Mouse (Mus musculus) embryonic facial prominence, embryonic 11.5 days (tissue): Measurements from ENCODE around the gene Zfp981. TPM values are rescaled to one million over a fixed set of nuclear protein-coding genes. Genes with fewer than 3 reads are reported as not detected.
"Not testable (repeated sequence)": the region's sequence is repeated elsewhere in the genome, so short reads cannot be mapped to it uniquely, and the experiment has no call there.

ENCODE experiments used
- ATAC-seq: fragments of 200-750 bp; cut with Nextera tagmentation; replicated peaks from 2 replicates; pipeline ENCODE4 v1.8.0; 2017; ENCODE audit warnings: low read depth; ENCODE audit not compliant: insufficient number of reproducible peaks, low FRiP score, low TSS enrichment
- DNase-seq: peaks from one replicate; pipeline ENCODE4 v3.0.0-alpha.2; 2015; ENCODE audit warnings: low spot score
- H3K27ac ChIP-seq: fragments of 300-500 bp; sonication (generic); replicated peaks from 2 replicates; pipeline ENCODE4 v1.5.1; 2014; ENCODE audit warnings: mild to moderate bottlenecking, low read depth, low read length, control low read depth
- H3K27me3 ChIP-seq: fragments of 300-500 bp; sonication (generic); 2 replicates; pipeline ENCODE4 v1.6.1; 2014; ENCODE audit warnings: mild to moderate bottlenecking, low read length, moderate library complexity, mixed read lengths; ENCODE audit not compliant: control insufficient read depth, insufficient read depth
- H3K36me3 ChIP-seq: fragments of 300-500 bp; sonication (generic); replicated peaks from 2 replicates; pipeline ENCODE4 v1.6.1; 2014; ENCODE audit warnings: low read depth, mild to moderate bottlenecking, low read length, moderate library complexity, mixed read lengths; ENCODE audit not compliant: control insufficient read depth, insufficient read depth
- H3K4me1 ChIP-seq: fragments of 300-500 bp; sonication (generic); 2 replicates; pipeline ENCODE4 v1.6.1; 2014; ENCODE audit warnings: low read length, mixed read lengths; ENCODE audit not compliant: control insufficient read depth, insufficient read depth
- H3K4me2 ChIP-seq: fragments of 300-500 bp; sonication (generic); 2 replicates; pipeline ENCODE4 v1.6.1; 2014; ENCODE audit warnings: low read depth, mild to moderate bottlenecking, control low read depth, low read length, moderate library complexity
- H3K4me3 ChIP-seq: fragments of 300-500 bp; sonication (generic); 2 replicates; pipeline ENCODE4 v1.5.1; 2014; ENCODE audit warnings: low read depth, low read length, control low read depth
- H3K9ac ChIP-seq: fragments of 300-500 bp; sonication (generic); replicated peaks from 2 replicates; pipeline ENCODE4 v1.6.1; 2014; ENCODE audit warnings: mild to moderate bottlenecking, control low read depth, low read length
- H3K9me3 ChIP-seq: fragments of 300-500 bp; sonication (generic); replicated peaks from 2 replicates; pipeline ENCODE4 v1.6.1; 2016; ENCODE audit warnings: mild to moderate bottlenecking, low read length, inconsistent platforms, mixed read lengths; ENCODE audit not compliant: control insufficient read depth
- WGBS: fragments of 180-500 bp; shearing (Covaris S2); extraction: QIAGEN DNeasy Blood & Tissue Kit; methylation state at CpG from one replicate; pipeline ENCODE4 v1.1.7; 2014; 5-methylcytosine and 5-hydroxymethylcytosine counted together
- polyA plus RNA-seq: library from polyadenylated mRNA; unstranded; fragments of >200 nt; fragmentation: Nextera tagmentation; extraction: Ambion mirVana; gene quantifications from 2 replicates; pipeline ENCODE4 v1.2.1, GENCODE M21; 2014

The Zfp981 gene
- polyA plus RNA-seq, 1 experiment from 2014 or later: not detected

DNA sequence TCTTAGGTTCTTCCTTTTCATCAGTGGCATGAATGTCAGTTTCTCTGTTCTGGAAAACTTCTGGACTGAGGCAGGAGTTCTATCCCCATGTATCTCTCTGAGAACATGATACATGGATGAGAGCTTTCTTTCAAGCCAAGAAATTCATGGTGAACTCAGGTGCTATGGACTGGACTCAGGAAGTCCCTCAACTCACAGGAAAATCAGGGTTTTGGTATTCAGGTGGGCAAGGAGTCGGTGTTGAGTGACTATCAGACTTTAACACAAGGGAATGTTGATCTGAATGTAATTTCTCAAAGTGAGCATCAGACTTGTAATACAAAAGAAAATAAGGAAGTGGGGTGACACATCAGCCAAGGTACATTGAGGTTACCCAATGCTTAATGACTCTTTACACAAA, 9.8 kb upstream of the Zfp981 start:
- WGBS: 80% methylated on average over 1 of the region's 1 CpGs
- H3K4me1 ChIP-seq, H3K36me3 ChIP-seq, H3K27ac ChIP-seq, ATAC-seq, H3K4me2 ChIP-seq, H3K4me3 ChIP-seq, H3K9ac ChIP-seq, DNase-seq, H3K27me3 ChIP-seq: not testable (repeated sequence)
- peaks cover 18% of the 10 kb centered on the region for H3K9me3 ChIP-seq

DNA sequence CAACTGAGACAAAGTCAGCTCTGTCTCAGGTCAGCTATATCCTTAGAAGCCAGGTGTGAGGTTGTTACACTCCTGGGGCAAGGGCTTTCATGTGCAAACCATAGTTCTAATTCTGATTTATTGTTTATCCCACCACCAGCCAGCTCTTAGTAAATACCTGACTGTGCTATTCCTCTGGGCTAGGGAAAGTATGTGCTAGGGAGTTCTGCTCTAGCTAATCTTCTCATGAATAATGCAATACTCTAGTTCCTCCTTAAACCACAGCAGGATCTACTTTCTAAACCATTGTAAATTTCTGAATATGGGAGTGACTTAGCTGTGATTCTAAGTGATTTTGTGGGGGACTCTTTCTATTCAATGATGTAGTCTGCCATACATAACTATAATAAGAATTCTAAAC, 9.4 kb upstream of the Zfp981 start:
- Histone ChIP-seq H3K4me1 (no peaks in the 10 kb centered on the region), H3K4me3 (no peak overlapping the region), H3K9me3 (peaks cover 18% of the 10 kb centered on the region), H3K36me3 (no peaks in the 10 kb centered on the region), H3K4me2 (no peak overlapping the region), H3K9ac (no peak overlapping the region), H3K27me3 (no peaks in the 10 kb centered on the region), H3K27ac (no peak overlapping the region)
- ATAC-seq (no peak), DNase-seq (no peak)

DNA sequence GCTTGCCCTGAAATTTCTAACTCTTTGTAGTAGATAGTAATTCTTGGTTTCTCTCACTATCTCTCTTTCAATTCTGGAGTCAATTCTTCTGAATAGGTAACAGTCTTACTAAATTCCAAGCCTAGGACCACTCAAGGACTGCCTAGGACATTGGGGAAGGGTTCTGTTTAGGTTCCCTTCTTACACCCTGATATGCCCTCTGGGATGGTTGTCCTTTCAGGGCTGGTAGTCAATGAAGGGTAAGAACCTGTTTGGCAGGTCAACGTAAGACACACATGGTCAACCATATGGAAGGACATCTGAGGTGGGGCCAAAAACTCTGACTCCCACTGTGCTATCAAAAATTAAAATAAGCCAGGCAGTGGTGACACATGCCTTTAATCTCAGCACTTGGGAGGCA, 9.0 kb upstream of the Zfp981 start:
- peaks cover 22% of the 10 kb centered on the region for H3K9me3 ChIP-seq
- DNase-seq: no peak
- H3K27ac ChIP-seq: no peak overlapping the region
- WGBS: 49% methylated on average over 1 of the region's 1 CpGs
- H3K4me3 ChIP-seq: no peak overlapping the region
- H3K4me1 ChIP-seq: no peaks in the 10 kb centered on the region
- no peaks in the 10 kb centered on the region for H3K36me3 ChIP-seq
- ATAC-seq: peak; percentile 70; the same call in 1 of the 2 replicates
- no peak overlapping the region for H3K4me2 ChIP-seq
- no peaks in the 10 kb centered on the region for H3K27me3 ChIP-seq
- H3K9ac ChIP-seq: no peak overlapping the region

DNA sequence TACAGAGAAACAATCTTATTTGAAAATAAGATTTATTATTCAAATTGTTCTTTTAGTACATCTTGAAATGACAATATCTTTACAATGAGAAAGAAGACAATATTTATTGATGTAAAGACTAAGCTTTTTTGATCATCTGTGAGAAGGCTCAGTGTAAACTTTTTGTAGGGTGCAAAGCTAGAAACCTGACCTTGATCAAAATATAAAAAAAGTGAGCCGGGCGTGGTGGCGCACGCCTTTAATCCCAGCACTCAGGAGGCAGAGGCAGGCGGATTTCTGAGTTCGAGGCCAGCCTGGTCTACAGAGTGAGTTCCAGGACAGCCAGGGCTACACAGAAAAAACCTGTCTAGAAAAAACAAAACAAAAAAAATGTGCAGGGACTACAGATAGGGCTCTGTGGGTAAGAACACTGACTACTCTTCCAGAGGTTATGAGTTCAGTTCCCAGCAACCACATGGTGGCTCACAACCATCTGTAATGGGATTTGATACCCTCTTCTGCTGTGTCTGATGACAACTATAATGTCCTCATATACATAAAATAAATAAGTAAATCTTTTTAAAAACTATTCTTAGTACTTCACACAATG, 8.4 kb upstream of the Zfp981 start:
- not testable (repeated sequence) for H3K4me2 ChIP-seq, H3K9ac ChIP-seq, H3K27me3 ChIP-seq, H3K27ac ChIP-seq, H3K36me3 ChIP-seq, H3K4me3 ChIP-seq, H3K4me1 ChIP-seq, DNase-seq
- H3K9me3 ChIP-seq: peaks cover 28% of the 10 kb centered on the region
- 0 out of 2 replicates have a peak, but pooled peaks have one; percentile 49 for ATAC-seq
- 90% methylated on average over 6 of the region's 6 CpGs for WGBS

DNA sequence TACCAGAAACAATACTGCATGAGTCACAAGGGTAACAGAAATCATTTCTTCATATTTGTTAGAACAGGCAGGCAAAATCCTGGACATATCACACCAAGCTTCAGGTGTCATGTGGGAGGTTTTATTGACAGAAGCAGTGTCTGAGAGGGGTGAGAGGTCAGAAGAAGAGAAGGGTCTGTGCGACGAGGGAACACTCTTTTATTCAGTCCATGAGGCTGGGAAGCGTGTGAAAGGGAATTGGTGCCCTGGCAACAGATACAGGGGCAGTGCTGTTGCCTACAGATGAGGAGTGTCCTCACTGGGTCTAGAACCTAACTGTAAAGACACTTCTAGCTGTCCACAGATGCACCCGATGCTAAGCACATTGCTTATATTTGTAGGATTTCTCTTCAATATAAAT, 6.8 kb upstream of the Zfp981 start:
- H3K4me2 ChIP-seq: no peak overlapping the region
- H3K27me3 ChIP-seq: no peaks in the 10 kb centered on the region
- no peaks in the 10 kb centered on the region for H3K36me3 ChIP-seq
- no peak for DNase-seq
- H3K27ac ChIP-seq: no peak overlapping the region
- no peaks in the 10 kb centered on the region for H3K4me1 ChIP-seq
- WGBS: 67% methylated on average over 4 of the region's 4 CpGs
- no peak overlapping the region for H3K9ac ChIP-seq
- no peak for ATAC-seq
- H3K9me3 ChIP-seq: peaks cover 28% of the 10 kb centered on the region
- no peak overlapping the region for H3K4me3 ChIP-seq

DNA sequence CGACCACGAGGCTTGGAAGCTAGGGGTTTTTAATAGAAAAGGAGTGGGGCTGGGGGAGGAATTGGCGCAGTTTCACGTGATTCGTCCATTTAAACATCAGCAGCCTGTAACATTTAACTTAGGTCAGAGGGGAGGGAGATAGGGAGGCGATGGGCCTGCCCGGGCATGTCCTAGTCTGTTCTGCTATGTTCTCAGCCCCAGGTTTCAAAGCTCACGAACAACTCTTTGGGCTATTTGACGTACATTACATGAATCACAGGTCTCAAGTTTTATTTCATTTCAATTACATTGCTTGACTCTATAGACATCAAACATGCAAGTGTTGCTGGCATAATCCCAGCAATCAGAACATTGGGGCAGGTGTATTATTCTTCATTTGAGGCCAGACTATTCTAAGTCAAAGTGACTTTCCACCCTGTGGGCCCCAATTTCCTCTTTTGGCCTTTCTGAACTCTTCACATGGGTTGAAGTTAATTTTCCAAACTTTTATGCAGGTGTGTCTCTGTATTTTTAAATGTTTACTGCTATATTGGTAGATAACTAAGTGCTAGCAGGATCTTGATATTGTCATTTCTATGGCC, 4.0 kb upstream of the Zfp981 start:
- WGBS: 82% methylated on average over 9 of the region's 9 CpGs
- not testable (repeated sequence) for H3K36me3 ChIP-seq, H3K27me3 ChIP-seq, DNase-seq, H3K27ac ChIP-seq, H3K4me1 ChIP-seq, H3K4me2 ChIP-seq, H3K4me3 ChIP-seq, ATAC-seq, H3K9ac ChIP-seq
- H3K9me3 ChIP-seq: peaks cover 22% of the 10 kb centered on the region

DNA sequence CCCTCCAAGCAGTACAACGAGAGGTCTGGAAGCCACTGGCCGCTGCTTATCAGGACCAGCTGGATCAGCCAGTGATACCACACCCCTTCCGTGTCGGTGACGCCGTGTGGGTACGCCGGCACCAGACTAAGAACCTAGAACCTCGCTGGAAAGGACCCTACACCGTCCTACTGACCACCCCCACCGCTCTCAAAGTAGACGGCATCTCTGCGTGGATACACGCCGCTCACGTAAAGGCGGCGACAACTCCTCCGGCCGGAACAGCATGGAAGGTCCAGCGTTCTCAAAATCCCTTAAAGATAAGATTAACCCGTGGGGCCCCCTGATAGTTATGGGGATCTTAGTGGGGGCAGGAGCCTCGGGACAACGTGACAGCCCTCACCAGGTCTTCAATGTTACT, 7.2 kb downstream of the Zfp981 start:
- H3K27me3 ChIP-seq, H3K27ac ChIP-seq, ATAC-seq, H3K4me1 ChIP-seq, H3K4me3 ChIP-seq, H3K4me2 ChIP-seq, H3K9me3 ChIP-seq, DNase-seq, H3K9ac ChIP-seq, H3K36me3 ChIP-seq: not testable (repeated sequence)
- 95% methylated on average over 18 of the region's 24 CpGs for WGBS

DNA sequence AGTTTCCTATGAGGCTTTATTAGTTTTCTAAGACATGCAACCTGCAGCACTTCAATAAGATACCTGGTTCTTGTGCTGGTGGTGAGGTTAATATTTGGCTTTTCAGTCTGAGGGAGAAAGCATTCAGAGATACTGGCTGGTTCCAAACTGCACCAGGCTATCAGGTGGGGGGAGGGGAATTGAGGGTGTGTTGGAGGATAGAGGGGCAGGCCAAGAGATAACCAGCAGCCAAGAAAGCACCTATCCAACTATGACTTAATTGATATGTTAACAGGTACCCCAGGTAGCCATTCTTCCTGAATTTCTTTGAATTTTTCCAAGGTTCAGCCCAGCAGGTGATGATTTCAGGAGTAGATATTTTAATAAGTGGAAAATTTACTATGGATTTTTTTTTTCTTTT, 10.0 kb downstream of the Zfp981 start:
- H3K9me3 ChIP-seq, H3K4me3 ChIP-seq, H3K4me2 ChIP-seq, H3K36me3 ChIP-seq, H3K9ac ChIP-seq, H3K27me3 ChIP-seq, DNase-seq, H3K4me1 ChIP-seq, ATAC-seq, H3K27ac ChIP-seq: not testable (repeated sequence)
